Mouse (Mus musculus): ENCODE results near the gene Pmepa1.

- TF ChIP-seq CTCF (IDR thresholded peaks at IDR 0.05; ENCODE audit: low read depth, low read length), result no peak
- no peak for TF ChIP-seq TAL1 (conservative IDR thresholded peaks at IDR 0.05; ENCODE audit: low read depth, low read length)
- TF ChIP-seq POLR2AphosphoS5 (IDR thresholded peaks at IDR 0.05; ENCODE audit: insufficient replicate concordance, low read depth, low read length), result no peak
Observed at GRCm38 (mm10) chr2:173224097-173224496, 52.2 kb downstream of the Pmepa1 start.
